Mouse (Mus musculus) T-cell, adult 66 days (primary cell): ENCODE data around the gene Gpn3. TPM values are rescaled to one million over a fixed set of nuclear protein-coding genes. Genes with fewer than 3 reads are reported as not detected.

Experiments used
- total RNA-seq, 2 experiments: library from RNA; stranded (reverse); gene quantifications; 3 replicates in 1 of 2; 4 replicates in 1 of 2; pipeline ENCODE4 v1.2.4; 2023

The Gpn3 gene
- total RNA-seq = 10 to 100 TPM; 59.8 to 72.1 TPM

DNA sequence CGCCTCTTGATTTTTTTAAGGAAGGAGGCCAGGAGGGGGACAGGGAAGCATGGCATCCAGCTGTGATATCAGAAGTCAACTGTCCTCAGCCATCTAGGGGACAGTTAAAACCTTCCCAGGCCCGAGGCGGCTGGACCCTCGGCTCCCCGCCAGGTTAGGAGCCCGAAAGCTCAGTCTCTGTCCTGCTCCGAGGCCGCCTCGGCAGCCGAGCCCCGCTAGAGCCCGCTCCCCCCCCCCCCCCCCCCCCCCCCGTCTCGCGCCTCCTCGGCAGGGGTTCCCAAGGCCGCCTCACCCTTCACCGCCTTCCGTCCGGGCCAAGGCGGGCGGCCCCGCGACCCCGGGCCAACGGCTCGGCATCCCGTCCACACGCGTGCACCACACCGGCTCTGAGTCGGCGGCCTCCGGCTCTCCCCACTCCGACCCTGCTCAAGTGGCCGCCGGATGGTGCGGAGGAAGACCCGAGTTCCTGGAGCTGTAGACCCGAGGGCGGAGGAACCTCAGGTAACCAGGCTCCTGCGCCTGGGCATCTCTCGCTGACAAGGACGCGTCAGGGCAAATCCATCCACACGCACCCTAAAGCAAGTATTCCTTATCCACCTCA is at the start of gene Gpn3:
Gene Gpn3, plus strand, starts transcription at position 286 of the 601 bp plus-strand sequence.

DNA sequence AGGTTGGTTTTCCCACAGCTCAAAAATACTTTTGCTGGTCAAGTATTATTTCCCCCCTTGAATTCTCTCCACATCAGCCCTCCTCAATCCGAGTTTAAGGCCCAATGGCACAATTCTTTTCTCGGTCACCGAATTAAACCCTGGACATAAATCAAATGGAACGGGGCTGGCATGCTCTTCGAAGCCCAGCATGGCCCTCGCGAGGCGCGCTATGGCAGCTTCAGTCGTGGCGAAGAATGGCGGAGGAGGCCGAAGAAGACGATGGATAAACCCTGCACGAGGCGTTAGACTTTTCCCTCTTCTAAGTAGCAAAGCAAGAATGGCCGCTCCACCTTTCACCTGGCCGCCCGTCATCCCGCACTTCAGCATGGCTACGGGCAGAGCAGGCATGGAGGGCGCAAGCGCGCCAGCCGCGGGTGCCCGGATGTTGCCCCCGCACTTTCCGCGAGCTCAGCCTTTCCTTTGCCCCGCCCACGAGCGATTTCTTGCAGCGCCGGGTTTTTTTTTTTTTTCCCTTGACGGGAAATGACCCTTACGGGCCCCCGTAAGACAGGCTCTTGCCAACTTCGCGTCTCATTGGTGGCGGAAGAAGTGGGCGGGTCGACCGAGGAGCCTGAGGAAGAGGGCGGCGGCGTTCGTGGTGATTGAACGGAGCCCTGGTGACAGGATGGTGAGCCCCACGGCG is 17.7 kb upstream of the Gpn3 start, which contains the start of the genes Rad9b and Vps29:
Gene Rad9b, minus strand, starts transcription at position 427 of the 685 bp plus-strand sequence.
Gene Vps29, plus strand, starts transcription at position 563 of the 685 bp plus-strand sequence.

DNA sequence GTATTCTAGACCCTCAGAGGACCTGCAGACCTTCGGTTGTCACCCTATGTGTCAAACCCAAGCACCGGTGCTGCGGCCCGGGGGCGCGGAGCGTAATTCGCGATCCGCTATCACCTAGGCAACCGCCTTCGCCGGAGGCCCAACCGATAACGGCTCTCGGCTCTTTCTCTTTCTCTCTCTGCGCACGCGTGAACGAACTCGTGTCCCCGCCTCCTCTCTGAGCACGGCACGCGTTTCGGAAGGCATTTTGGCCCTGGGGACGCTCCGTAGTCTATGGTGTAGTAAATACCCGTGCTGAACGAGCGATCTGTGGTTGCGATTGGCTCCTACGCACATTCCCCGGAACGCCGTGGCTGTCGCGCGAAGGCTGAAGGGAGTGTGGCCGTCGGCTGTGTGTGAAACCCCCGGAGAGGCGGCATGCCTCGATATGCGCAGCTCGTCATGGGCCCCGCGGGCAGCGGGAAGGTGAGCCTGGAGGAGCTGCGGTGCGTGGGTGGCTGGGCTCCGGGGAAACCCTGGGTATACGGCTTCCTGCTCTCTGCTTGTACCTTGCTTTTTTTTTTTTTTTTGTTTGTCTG is 605 bp downstream of the Gpn3 start, which contains the start of gene Fam216a:
Gene Fam216a, minus strand, starts transcription at position 173 of the 578 bp plus-strand sequence.

DNA sequence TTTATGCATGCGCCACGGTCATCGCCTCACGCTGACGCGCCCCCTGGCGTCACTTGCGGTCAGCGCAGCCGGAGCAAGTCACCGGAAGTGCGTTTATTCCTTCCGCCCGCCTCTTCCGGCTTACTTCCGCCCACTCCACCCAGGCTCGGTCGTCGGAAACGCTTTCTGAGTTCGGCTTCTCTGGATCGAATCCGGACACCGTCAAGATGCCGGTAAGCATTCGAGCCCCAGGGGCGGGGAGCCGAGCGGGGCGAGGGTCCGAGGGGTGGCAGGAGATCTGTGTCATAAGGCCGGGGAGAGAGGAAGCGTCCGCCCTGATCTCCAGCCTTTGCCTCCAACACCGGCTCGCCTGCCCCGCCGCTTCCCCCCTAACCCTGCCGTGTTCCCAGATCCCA is 20.1 kb downstream of the Gpn3 start, which contains the start of gene Arpc3:
Gene Arpc3, plus strand, starts transcription at position 93 of the 395 bp plus-strand sequence.

DNA sequence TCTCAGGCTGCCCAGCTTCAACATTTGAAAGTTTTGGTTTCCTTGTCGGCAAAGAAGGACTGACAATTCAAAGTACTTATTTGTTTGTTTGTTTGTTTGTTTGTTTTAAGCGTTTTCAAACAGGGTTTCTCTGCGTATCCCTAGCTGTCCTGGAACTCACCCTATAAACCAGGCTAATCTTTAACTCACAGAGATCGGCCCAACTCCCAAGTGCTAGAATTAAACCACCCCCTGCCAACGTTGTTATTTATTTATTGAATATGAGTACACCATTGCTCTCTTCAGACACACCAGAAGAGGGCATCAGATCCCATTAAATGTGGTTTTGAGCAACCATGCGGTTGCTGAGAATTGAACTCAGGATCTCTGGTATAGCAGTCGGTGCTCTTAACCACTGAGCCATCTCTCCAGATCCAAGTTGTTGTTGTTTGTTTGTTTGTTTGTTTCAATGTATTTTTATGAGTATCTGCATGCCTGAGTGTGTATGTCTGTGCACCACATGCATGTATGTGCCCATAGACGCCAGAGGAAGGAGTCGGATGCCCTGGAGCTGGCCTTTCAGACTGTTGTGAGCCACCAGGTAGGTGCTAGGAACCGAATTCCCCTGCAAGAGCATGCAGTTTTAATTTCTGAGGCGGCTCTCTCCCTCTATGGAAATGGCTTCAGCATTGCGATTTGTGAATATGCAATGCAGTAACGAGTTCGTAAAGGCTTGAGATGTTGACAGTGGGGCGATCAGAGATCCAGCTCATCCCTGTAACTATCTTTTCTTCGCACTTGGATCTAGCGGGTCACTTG is 49.8 kb downstream of the Gpn3 start, which contains the start of gene Anapc7:
Gene Anapc7, plus strand, starts transcription at position 423 of the 798 bp plus-strand sequence.

Other genes starting within 250 kb of the Gpn3 start
- not detected for gene Ccdc63, start 231.1 kb upstream of the Gpn3 start, total RNA-seq
- gene Ppp1cc, start 213.6 kb upstream of the Gpn3 start, total RNA-seq = 100 to 1,000 TPM; 275 to 280 TPM
- 10 to 100 TPM; 73.6 to 74.4 TPM for gene Hvcn1, start 165.1 kb upstream of the Gpn3 start, total RNA-seq
- 1 to 10 TPM; 2.5 to 2.8 TPM for gene Tctn1, start 107.4 kb upstream of the Gpn3 start, total RNA-seq
- gene Pptc7, start 87.5 kb upstream of the Gpn3 start, total RNA-seq = 10 to 100 TPM; 35.9 to 42.7 TPM
- 1 to 10 TPM; 5.3 to 7.7 TPM for gene Rad9b, start 17.6 kb upstream of the Gpn3 start, total RNA-seq
- gene Vps29, start 17.5 kb upstream of the Gpn3 start, total RNA-seq = 10 to 100 TPM; 54.6 to 72.1 TPM
- 10 to 100 TPM in 1 of 2 experiments, 1 to 10 TPM in 1; 9.0 to 13.7 TPM for gene Fam216a, start 488 bp downstream of the Gpn3 start, total RNA-seq
- gene Arpc3, start 20.0 kb downstream of the Gpn3 start, total RNA-seq = 100 to 1,000 TPM; 230 to 262 TPM
- 10 to 100 TPM; 42.6 to 43.2 TPM for gene Anapc7, start 49.8 kb downstream of the Gpn3 start, total RNA-seq
- 10 to 100 TPM; 79.4 to 86.8 TPM for gene Atp2a2, start 130.3 kb downstream of the Gpn3 start, total RNA-seq
- 1 to 10 TPM; 2.9 to 4.2 TPM for gene Ift81, start 242.6 kb downstream of the Gpn3 start, total RNA-seq